Mouse (Mus musculus) heart, postnatal 0 days (tissue): ENCODE data around the gene Sipa1l2.

Experiments used
- CTCF ChIP-seq: IDR thresholded peaks from 2 replicates; pipeline ENCODE4 v1.5.1; 2016; ENCODE audit warnings: antibody characterized with exemption, control low read depth, low read depth
- EP300 ChIP-seq: IDR thresholded peaks from 2 replicates; pipeline ENCODE4 v1.6.1; 2016; ENCODE audit warnings: antibody characterized with exemption, low read depth

DNA sequence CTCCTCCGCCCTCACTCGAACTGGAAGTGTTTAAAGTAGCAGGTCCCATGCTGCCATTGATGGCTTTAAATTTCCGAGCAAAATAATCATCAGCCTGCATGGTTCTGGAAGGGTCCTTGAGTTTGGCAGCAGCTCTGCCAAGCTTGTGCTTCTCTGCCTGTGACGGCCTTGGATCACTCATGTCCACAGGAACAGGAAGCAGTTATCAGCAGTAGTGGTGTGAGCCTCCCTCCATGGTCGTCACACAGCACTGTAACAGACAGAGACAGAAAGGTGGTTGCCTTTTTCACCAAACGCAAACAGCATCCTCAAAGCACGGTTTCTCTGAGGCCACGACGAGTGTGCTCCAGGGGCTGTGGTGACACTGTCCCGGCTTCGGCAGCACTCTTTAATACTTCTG, 77.2 kb downstream of the Sipa1l2 start:
- TF ChIP-seq CTCF (no peak), EP300 (no peak)
